Mouse (Mus musculus): ENCODE measurements around the gene Zfp189.

GRCm38 (mm10) chr4:49535675-49536294 lies 14.8 kb downstream of the Zfp189 start:
- TF ChIP-seq POLR2A (IDR thresholded peaks at IDR 0.05; ENCODE audit: borderline replicate concordance, extremely low read depth, insufficient read depth, insufficient read length, poor library complexity, severe bottlenecking): no peak
- TF ChIP-seq CTCF (IDR thresholded peaks at IDR 0.05; ENCODE audit: borderline replicate concordance, extremely low read depth, insufficient read depth, insufficient read length): no peak
